Mouse (Mus musculus): ENCODE results near the gene C2cd3. TPM values are rescaled to one million over a fixed set of nuclear protein-coding genes. Genes with fewer than 3 reads are reported as not detected.

C2cd3 gene
- polyA plus RNA-seq (2012; rRNA removed) = 6.1 and 7.4 TPM in 2 replicates

DNA sequence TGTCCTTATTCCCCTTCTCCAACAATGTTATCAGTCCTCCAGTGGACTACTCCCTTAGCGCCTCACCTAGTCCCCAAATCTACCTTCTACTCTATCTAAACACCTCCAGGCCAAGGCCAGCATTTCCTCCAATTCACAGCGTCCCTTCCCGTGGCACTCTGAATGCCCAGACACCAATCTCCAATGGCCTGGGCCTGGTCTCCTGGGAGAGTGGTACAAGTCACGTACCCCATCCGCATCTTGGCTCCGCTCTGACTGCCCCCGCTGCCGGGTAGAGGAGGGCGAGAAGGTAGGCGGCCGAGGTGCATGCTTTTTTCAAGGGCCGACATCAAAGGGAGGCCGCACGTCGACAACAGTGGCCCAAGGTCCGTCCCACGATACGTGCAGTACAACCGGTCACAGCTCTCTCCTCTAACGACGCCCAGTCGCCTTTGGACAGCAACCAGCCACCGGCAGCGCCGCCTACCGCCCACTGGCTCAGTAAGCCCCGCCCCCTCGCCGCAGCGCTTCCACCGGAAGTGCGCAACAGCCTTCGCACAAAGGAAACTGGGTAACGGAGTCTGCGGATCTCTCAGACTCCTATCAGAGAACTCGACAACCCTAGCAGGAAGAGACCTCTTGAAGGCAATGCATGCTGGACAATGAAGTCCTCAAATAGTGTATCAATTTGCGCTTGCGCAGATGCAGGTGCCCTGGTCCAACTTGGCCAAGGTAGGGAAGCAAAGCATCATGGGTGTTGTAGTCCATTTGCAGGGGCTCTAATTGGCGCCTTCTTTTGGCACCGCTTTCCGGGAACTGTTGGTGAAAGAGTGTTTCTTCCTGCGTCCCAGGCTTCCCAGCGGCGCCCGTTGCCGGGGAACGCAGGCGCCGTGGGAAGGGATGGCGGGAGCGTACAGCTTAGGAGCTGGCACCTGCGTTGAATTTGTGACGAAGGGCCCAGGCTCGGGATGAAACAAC, at the start of gene C2cd3, which contains the start of gene Ppme1:
C2cd3 (plus strand) TSS at position 739 of the 957 bp plus-strand sequence.
Ppme1 (minus strand) TSS at position 813 of the 957 bp plus-strand sequence.

DNA sequence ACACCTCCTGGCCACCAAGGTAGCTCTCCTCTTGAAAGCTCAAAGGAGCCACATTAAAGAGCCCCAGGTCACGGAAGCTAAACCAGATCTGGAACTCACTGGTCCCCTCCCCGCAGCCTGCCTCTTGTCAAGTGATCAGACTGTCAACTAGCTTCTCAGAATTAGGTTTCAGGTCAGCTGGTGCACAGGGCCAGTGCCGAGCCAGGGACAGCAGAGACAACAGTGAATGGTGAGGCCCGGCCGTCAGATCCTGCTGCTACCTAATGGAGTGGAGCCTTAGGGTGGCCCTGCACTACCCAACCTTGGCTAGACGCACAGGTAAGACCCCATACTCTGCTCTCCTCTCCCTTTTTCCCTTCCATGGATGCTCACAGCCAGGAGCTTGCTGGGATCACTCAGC, 100.7 kb downstream of the C2cd3 start, which contains the start of gene Ucp3:
Ucp3 (plus strand) TSS at position 214 of the 400 bp plus-strand sequence.

DNA sequence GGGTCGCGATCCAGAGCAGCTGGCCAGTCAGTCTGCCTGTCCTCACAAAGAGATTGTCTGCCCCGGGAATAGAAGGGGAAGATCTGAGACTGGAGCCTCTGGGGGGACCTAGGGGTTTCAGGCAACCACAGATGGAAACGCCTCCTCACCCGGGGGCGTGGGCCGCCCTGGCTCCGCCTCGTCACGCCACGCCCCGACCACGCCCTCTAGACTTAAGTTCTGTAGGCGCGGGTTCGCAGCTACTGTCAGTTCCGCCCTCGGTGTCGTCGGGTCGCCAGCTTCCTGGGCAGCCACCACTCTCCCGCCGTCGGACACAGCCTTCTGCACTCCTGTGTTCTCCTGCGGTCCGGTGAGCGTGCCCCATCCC, 121.1 kb downstream of the C2cd3 start, which contains the start of gene Ucp2:
Ucp2 (plus strand) TSS at position 221 of the 367 bp plus-strand sequence.

DNA sequence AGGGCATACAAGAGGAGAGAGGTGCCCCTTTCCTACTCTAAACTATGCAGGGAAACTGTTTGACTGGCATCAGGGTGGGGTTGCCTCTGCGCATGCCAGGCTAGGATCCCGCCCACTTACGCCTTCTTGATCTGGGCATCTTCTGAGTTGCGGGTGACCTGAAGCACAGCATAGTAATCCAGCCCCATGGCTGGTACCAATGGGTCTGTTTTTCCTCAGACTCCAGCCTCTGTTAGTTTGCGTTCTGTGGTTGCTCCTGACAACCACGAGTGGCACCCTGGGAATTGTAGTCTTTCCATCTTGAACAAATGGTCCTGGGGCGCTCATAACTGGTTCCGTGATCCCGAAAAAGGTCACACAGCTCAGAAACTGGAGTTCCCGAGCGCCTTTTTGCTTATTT, 142.5 kb downstream of the C2cd3 start, which contains the start of gene Dnajb13:
Dnajb13 (minus strand) TSS at position 388 of the 400 bp plus-strand sequence.

Other genes starting within 250 kb of the C2cd3 start
- 3.6 TPM in 2 replicates for gene Lipt2, start 213.0 kb upstream of the C2cd3 start, polyA plus RNA-seq (2012; rRNA removed)
- gene Kcne3, start 195.7 kb upstream of the C2cd3 start, polyA plus RNA-seq (2012; rRNA removed) = 1.1 and 1.3 TPM in 2 replicates
- 1.4 and 1.8 TPM in 2 replicates for gene Pgm2l1, start 144.8 kb upstream of the C2cd3 start, polyA plus RNA-seq (2012; rRNA removed)
- 1.2 and 1.3 TPM in 2 replicates for gene P4ha3, start 86.7 kb upstream of the C2cd3 start, polyA plus RNA-seq (2012; rRNA removed)
- gene Ppme1, start 74 bp downstream of the C2cd3 start, polyA plus RNA-seq (2012; rRNA removed) = 30.8 and 32.5 TPM in 2 replicates
- 0.01 TPM in 1 of 2 replicates, not detected in the other for gene Ucp3, start 100.8 kb downstream of the C2cd3 start, polyA plus RNA-seq (2012; rRNA removed)
- 225 and 250 TPM in 2 replicates for gene Ucp2, start 121.1 kb downstream of the C2cd3 start, polyA plus RNA-seq (2012; rRNA removed)
- 0.47 and 0.73 TPM in 2 replicates for gene Dnajb13, start 142.7 kb downstream of the C2cd3 start, polyA plus RNA-seq (2012; rRNA removed)
- gene Coa4, start 164.8 kb downstream of the C2cd3 start, polyA plus RNA-seq (2012; rRNA removed) = 10.3 and 10.5 TPM in 2 replicates
- gene Rab6a, start 235.2 kb downstream of the C2cd3 start, polyA plus RNA-seq (2012; rRNA removed) = 26.7 and 27.4 TPM in 2 replicates
- 20.4 and 22.1 TPM in 2 replicates for gene Mrpl48, start 236.1 kb downstream of the C2cd3 start, polyA plus RNA-seq (2012; rRNA removed)